Mouse (Mus musculus) retina, embryonic 14.5 days (tissue): Measurements from ENCODE around the gene Pgc.

Experiments used
- DNase-seq: peaks from one replicate; pipeline ENCODE4 v3.0.0-alpha.2; 2015; ENCODE audit warnings: low spot score

The Pgc gene

GRCm38 (mm10) chr17:47750101-47750500 is 23.5 kb downstream of the Pgc start:
- DNase-seq = no peak

GRCm38 (mm10) chr17:47751811-47752210 is 25.2 kb downstream of the Pgc start:
- no peak for DNase-seq

DNA sequence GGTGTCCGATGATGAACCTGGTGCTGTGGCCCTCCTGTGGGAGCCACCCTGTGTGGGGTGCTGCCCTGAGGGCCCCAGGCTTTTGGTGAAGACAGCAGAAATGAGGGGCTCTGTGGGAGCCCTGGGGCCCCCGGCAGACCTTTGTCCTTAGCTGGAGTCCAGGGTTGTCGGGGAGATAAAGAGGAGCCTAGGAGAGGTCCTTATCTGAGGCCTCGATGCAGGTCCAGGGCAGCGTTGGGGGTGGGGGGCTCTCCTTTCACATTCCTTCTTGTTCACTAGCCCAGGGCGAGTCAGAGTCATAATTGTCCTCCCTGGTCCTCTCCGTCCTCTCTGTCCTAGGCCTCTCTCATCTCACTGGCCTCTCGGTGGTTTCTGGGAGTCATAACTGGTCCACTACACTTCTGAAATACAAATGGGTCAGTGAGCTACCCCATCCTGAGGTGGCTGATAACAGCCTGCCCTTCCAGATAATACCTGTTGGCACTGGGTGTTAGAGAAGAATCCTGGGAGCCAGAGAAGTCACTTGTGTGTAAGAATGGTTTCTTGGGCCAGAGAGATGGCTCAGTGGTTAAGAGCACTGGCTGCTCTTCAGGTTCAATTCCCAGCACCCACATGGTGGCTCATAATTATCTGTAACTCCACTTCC is 26.6 kb downstream of the Pgc start:
- no peak for DNase-seq

GRCm38 (mm10) chr17:47754246-47754645 is 27.6 kb downstream of the Pgc start:
- DNase-seq = no peak

DNA sequence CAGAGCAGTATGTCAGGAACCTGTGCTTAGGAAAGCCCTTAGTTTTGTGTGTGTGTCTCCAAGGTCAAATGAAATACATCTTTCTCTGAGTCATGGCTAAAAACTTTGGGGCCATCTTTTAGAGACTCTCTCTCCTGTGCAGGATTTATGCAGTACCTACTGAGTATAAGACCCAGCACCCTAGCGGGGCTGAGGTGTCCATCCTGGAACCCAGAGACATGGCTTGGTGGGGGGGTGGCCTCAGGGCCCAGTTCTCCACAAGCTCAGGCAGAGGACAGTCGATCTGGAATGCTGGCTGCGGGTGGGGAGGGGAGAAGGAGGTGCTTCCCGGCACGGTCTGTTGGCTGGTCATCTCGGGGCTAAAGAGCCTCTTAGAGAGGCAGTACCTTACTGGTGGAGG is 29.7 kb downstream of the Pgc start:
- DNase-seq = no peak

- DNase-seq = no peak
Measured at GRCm38 (mm10) chr17:47757056-47757610, 30.5 kb downstream of the Pgc start.

DNA sequence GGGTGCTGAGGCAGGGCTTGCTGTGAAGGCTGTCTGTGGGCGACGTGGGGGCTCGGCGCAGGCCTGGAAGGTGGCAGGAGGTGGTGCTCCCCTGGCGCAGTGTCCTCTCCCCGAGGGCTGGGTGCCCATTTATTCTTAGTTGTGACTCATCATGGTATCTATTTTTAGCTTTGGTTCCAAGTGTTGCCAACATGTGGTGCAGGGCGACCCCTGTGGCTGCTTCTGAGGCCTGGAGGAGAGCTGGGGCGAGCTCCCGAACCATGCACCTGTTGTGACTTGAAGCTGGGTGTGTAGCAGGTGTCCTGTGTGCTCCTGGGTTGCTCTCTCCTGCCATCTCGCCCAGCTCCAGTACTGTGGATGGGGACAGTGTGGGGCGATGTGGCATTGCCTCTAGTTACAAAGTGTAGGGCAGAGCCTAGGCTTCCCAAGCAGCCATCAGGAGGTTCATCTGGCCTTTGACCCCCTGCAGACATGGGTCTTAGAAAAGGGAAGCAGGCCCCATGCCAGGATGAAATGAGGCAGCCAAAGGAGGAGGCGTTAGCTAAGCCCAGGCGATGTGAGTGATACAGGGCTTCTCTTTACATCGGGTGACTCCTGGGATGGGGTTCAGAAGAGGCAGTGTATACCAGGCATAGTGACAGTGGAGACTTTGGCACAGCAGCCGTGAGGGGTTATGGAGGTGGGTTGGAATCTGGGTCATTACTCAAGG is 33.2 kb downstream of the Pgc start:
- no peak for DNase-seq

DNA sequence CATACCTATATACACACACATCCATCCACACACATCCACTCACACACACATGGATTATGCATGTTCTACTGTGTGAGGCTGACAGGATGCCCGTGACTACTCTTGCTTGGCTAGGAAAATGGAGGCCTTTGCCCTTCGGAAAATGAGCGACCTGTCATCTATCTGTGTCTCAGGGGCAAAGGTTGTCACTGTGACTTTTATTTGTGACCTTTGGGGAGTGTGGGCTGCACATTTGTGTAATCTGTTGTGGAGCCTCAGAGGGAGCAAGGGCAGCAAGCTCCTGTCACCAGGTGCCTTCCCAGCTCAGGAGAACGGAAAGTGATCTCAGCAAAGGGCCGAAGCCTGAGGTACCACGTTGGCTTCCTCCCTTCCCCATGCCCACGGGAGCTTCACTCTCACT is 35.4 kb downstream of the Pgc start:
- no peak for DNase-seq

DNA sequence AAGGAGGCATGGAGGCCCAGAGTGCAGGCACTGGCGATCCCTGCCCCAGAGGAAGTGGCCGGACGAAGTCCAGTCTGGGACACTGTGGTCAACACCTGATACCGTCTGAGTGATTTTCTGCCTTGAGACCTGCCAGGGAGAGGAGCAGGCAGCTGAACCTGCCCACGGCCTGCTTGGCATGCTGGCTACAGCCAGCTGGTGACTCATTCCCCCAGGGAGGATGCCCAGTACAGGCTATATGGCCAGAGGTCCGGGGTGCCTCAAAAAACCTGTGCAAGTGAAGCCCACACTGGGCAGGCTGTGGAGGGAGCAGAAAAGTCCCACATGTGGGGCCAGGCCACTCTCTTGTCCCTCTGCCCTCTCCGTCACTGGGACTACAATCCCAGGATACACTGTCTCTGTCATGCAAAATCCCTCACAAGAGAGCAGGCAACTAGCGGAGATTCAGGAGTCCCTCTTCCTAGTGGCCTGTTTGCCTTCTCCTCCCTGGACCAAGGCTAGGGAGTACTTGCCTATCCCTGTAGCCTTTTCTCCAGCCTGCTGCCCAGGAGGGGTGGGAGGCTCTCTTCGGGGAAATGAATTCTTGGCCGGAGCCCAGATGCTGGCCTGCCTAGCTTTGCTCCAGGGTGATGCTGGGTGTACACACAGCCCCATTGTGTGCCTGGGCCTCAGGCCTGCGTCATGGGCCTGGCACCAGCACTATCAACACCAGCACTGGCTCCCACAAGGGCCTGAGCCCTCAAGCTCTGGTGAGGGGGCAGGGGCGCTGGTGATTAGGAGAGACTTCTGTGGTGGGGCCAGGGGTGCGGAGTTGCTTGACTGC is 36.1 kb downstream of the Pgc start:
- no peak for DNase-seq

- DNase-seq = no peak
Measured at GRCm38 (mm10) chr17:47765986-47766385, 39.3 kb downstream of the Pgc start.

GRCm38 (mm10) chr17:47766407-47767043 is 39.9 kb downstream of the Pgc start:
- DNase-seq = no peak

GRCm38 (mm10) chr17:47767081-47767455 is 40.4 kb downstream of the Pgc start:
- no peak for DNase-seq

GRCm38 (mm10) chr17:47767456-47768141 is 41.0 kb downstream of the Pgc start:
- DNase-seq = no peak

GRCm38 (mm10) chr17:47768707-47769276 is 42.1 kb downstream of the Pgc start:
- DNase-seq = no peak

GRCm38 (mm10) chr17:47769389-47770299 is 43.0 kb downstream of the Pgc start:
- DNase-seq = no peak

GRCm38 (mm10) chr17:47773604-47774003 is 47.0 kb downstream of the Pgc start:
- DNase-seq = no peak

GRCm38 (mm10) chr17:47777141-47777540 is 50.5 kb downstream of the Pgc start:
- DNase-seq = no peak

GRCm38 (mm10) chr17:47780470-47780869 is 53.8 kb downstream of the Pgc start:
- DNase-seq = no peak

GRCm38 (mm10) chr17:47782486-47782885 is 55.8 kb downstream of the Pgc start:
- DNase-seq = no peak
